Mouse (Mus musculus) kidney, postnatal 14 days (tissue): ENCODE measurements around the gene Dip2c.
A peak's percentile ranks its signal among the peaks of the same experiment; 100 is the strongest.

Experiments
- DNase-seq: peaks from one replicate; pipeline ENCODE4 v3.0.0; 2022; ENCODE audit warnings: mixed read lengths

The Dip2c gene

GRCm38 (mm10) chr13:9562921-9563320 lies 286.6 kb downstream of the Dip2c start:
- DNase-seq, result peak; percentile 22

GRCm38 (mm10) chr13:9568852-9569251 lies 292.5 kb downstream of the Dip2c start:
- DNase-seq, result no peak

- DNase-seq, result no peak
Observed at GRCm38 (mm10) chr13:9576686-9577085, 300.4 kb downstream of the Dip2c start.

GRCm38 (mm10) chr13:9578456-9578855 lies 302.1 kb downstream of the Dip2c start:
- peak; percentile 23 for DNase-seq

- peak; percentile 53 for DNase-seq
Observed at GRCm38 (mm10) chr13:9581821-9582220, 305.5 kb downstream of the Dip2c start.

GRCm38 (mm10) chr13:9583579-9583978 lies 307.3 kb downstream of the Dip2c start:
- no peak for DNase-seq

GRCm38 (mm10) chr13:9599334-9600096 lies 323.2 kb downstream of the Dip2c start:
- no peak for DNase-seq

GRCm38 (mm10) chr13:9601350-9601749 lies 325.0 kb downstream of the Dip2c start:
- DNase-seq, result no peak

GRCm38 (mm10) chr13:9611229-9611628 lies 334.9 kb downstream of the Dip2c start:
- no peak for DNase-seq

- no peak for DNase-seq
Observed at GRCm38 (mm10) chr13:9632684-9633083, 356.4 kb downstream of the Dip2c start.

- DNase-seq, result no peak
Observed at GRCm38 (mm10) chr13:9635951-9636350, 359.6 kb downstream of the Dip2c start.

- DNase-seq, result peak; percentile 32
Observed at GRCm38 (mm10) chr13:9636505-9636904, 360.2 kb downstream of the Dip2c start.

- DNase-seq, result no peak
Observed at GRCm38 (mm10) chr13:9637949-9638348, 361.6 kb downstream of the Dip2c start.

- DNase-seq, result no peak
Observed at GRCm38 (mm10) chr13:9648716-9649115, 372.4 kb downstream of the Dip2c start.

GRCm38 (mm10) chr13:9649894-9650293 lies 373.6 kb downstream of the Dip2c start:
- no peak for DNase-seq

GRCm38 (mm10) chr13:9650580-9650979 lies 374.3 kb downstream of the Dip2c start:
- no peak for DNase-seq

GRCm38 (mm10) chr13:9653018-9653417 lies 376.7 kb downstream of the Dip2c start:
- no peak for DNase-seq

- no peak for DNase-seq
Observed at GRCm38 (mm10) chr13:9656613-9657012, 380.3 kb downstream of the Dip2c start.

- no peak for DNase-seq
Observed at GRCm38 (mm10) chr13:9660711-9661110, 384.4 kb downstream of the Dip2c start.

- DNase-seq, result no peak
Observed at GRCm38 (mm10) chr13:9663593-9663992, 387.3 kb downstream of the Dip2c start.

GRCm38 (mm10) chr13:9667954-9668496 lies 391.7 kb downstream of the Dip2c start:
- DNase-seq, result no peak

- DNase-seq, result no peak
Observed at GRCm38 (mm10) chr13:9669246-9669645, 392.9 kb downstream of the Dip2c start.

GRCm38 (mm10) chr13:9674126-9674525 lies 397.8 kb downstream of the Dip2c start:
- DNase-seq, result no peak

- DNase-seq, result no peak
Observed at GRCm38 (mm10) chr13:9681492-9681891, 405.2 kb downstream of the Dip2c start.

GRCm38 (mm10) chr13:9683280-9683679 lies 407.0 kb downstream of the Dip2c start:
- DNase-seq, result no peak
